Mouse (Mus musculus): ENCODE results near the gene Alox8. TPM values are rescaled to one million over a fixed set of nuclear protein-coding genes. Genes with fewer than 3 reads are reported as not detected.

Gene Alox8
- total and polyA plus RNA-seq, 3 experiments = 0.10 to 0.30 TPM; not detected in 1

DNA sequence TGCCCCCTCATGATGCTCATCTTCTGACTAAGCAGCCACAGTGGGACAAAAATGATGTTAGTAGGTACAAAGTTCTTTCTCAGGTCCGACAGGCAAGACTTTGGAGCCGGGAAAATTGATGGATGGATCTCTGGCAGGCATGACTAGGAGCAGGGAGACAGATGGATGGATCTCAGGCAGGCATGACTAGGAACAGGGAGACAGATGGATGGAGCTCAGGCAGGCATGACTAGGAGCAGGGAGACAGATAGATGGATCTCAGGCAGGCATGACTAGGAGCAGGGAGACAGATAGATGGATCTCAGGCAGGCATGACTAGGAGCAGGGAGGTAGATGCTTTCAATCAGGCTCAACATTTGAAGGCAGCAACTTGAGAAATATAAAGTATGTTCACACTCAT, 13.8 kb upstream of the Alox8 start:
- Histone ChIP-seq H3K79me2 (replicated peaks; ENCODE audit: control insufficient read depth, extremely low read depth, insufficient read depth, poor library complexity, severe bottlenecking) (no peaks in the 10 kb centered on the region), H3K4me3 (replicated peaks in 1 of 3; ENCODE audit: low read depth in 2 of 3, low read length in 2 of 3, poor library complexity in 1 of 3) (no peak overlapping the region), H3K27me3 (replicated peaks) (peaks cover 89% of the 10 kb centered on the region), H3K9ac (ENCODE audit: insufficient read depth, low read depth) (no peak overlapping the region), H3K4me2 (ENCODE audit: insufficient read depth, low read depth, poor library complexity, severe bottlenecking) (no peak overlapping the region), H3K36me3 (replicated peaks in 1 of 2; ENCODE audit: control insufficient read depth in 1 of 2, insufficient read depth in 1 of 2, low read length in 1 of 2) (no peaks in the 10 kb centered on the region), H3K9me3 (replicated peaks; ENCODE audit: low read length) (no peaks in the 10 kb centered on the region), H3K4me1 (ENCODE audit: control insufficient read depth in 1 of 2, insufficient read depth in 2 of 2) (no peaks in the 10 kb centered on the region), H3K27ac (ENCODE audit: insufficient read depth, low read depth) (no peak overlapping the region)
- in situ Hi-C loops (cut with MboI; ENCODE audit: low pct_ligation_motif_present, low pct_unique_long_range_greater_than_20kb, low sequenced_read_pairs) = no loop called here
- DNase-seq (ENCODE audit: extremely low read depth) = no peak
- dilution Hi-C loops (cut with MboI; ENCODE audit: extremely low pct_ligation_motif_present, extremely low pct_unique_long_range_greater_than_20kb, low sequenced_read_pairs) = no loop called here
- TF ChIP-seq TCF12 (IDR thresholded peaks at IDR 0.05; ENCODE audit: low read depth, low read length) (no peak), MAZ (IDR thresholded peaks at IDR 0.05; ENCODE audit: low read depth, low read length) (no peak), ZMIZ1 (IDR thresholded peaks at IDR 0.05; ENCODE audit: low read depth, low read length) (no peak), UBTF (IDR thresholded peaks at IDR 0.05; ENCODE audit: low read depth, low read length) (no peak), BHLHE40 (IDR thresholded peaks at IDR 0.05; ENCODE audit: low read depth, low read length) (no peak), E2F4 (IDR thresholded peaks at IDR 0.05; ENCODE audit: insufficient replicate concordance, low read depth, low read length) (no peak), IRF4 (IDR thresholded peaks at IDR 0.05; ENCODE audit: low read depth, low read length) (no peak), ZKSCAN1 (IDR thresholded peaks at IDR 0.05; ENCODE audit: borderline replicate concordance, low read depth, low read length) (no peak), USF1 (IDR thresholded peaks at IDR 0.05; ENCODE audit: low read depth, low read length) (no peak), POLR2AphosphoS2 (IDR thresholded peaks at IDR 0.05; ENCODE audit: low read depth, low read length) (no peak), MAX (IDR thresholded peaks at IDR 0.05; ENCODE audit: low read length) (no peak), POLR2A (IDR thresholded peaks at IDR 0.05; ENCODE audit: low read depth, low read length) (no peak), MAFK (IDR thresholded peaks at IDR 0.05; ENCODE audit: insufficient replicate concordance, low read length) (no peak), SIN3A (IDR thresholded peaks at IDR 0.05; ENCODE audit: low read length) (no peak), TBP (conservative IDR thresholded peaks at IDR 0.05; ENCODE audit: low read depth, low read length) (no peak), MXI1 (IDR thresholded peaks at IDR 0.05; ENCODE audit: low read depth, low read length) (no peak), HCFC1 (IDR thresholded peaks at IDR 0.05; ENCODE audit: low read depth, low read length) (no peak), MYC (IDR thresholded peaks at IDR 0.05; ENCODE audit: low read depth, low read length) (no peak), NRF1 (IDR thresholded peaks at IDR 0.05; ENCODE audit: low read depth, low read length) (no peak)

DNA sequence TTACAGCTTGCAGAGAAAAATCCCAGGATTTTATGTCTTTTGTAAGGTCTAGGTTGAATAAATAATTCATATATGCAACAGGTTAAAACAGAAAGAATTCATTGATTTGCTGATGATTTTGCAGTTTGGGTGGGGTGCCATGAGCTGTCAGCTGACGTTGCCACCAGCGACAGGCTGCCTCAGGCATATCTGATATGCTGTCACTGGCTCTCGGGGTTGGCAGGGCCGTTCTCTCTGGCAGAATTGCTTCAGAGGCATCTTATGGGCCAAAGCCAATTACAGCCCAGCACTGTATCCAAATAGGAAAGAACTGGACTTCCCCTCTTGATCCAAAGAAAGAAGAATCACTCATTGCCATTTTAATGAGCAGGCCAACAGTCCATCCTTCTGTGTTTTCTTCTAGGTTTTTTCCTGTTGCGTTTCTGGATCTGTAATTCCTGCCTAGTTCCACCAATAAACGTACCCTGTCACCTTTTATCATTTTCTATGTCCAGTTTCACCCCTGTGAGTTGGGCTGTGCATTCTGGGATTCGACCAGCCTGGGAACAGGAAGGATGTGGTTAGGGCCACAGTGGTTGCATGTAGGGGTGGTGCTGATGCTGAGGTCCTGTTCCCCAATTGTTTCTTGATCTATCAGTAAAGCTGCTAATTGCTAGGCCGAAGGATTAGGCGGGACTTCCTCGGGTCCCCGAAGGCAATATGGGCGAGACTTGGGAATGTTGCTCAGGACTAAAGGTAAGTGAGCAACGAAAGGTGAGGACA, 5.0 kb upstream of the Alox8 start:
- dilution Hi-C loops (cut with MboI; ENCODE audit: extremely low pct_ligation_motif_present, extremely low pct_unique_long_range_greater_than_20kb, low sequenced_read_pairs) = no loop called here
- in situ Hi-C loops (cut with MboI; ENCODE audit: low pct_ligation_motif_present, low pct_unique_long_range_greater_than_20kb, low sequenced_read_pairs) = no loop called here
- H3K4me3 ChIP-seq (replicated peaks in 1 of 3; ENCODE audit: low read depth in 2 of 3, low read length in 2 of 3, poor library complexity in 1 of 3) = no peak overlapping the region
- H3K9me3 ChIP-seq (replicated peaks; ENCODE audit: low read length) = no peaks in the 10 kb centered on the region
- no peaks in the 10 kb centered on the region for H3K36me3 ChIP-seq (replicated peaks in 1 of 2; ENCODE audit: control insufficient read depth in 1 of 2, insufficient read depth in 1 of 2, low read length in 1 of 2)
- H3K79me2 ChIP-seq (replicated peaks; ENCODE audit: control insufficient read depth, extremely low read depth, insufficient read depth, poor library complexity, severe bottlenecking) = no peaks in the 10 kb centered on the region
- H3K4me1 ChIP-seq (ENCODE audit: control insufficient read depth in 1 of 2, insufficient read depth in 2 of 2) = peaks cover 1 to 2% of the 10 kb centered on the region in 2 experiments; a peak in 3 of 4 replicates
- H3K4me2 ChIP-seq (ENCODE audit: insufficient read depth, low read depth, poor library complexity, severe bottlenecking) = no peak overlapping the region
- DNase-seq (ENCODE audit: extremely low read depth) = no peak
- no peak overlapping the region for H3K27ac ChIP-seq (ENCODE audit: insufficient read depth, low read depth)
- no peak for TF ChIP-seq JUN (IDR thresholded peaks at IDR 0.05; ENCODE audit: insufficient read depth, low read depth, low read length)
- no peak for TF ChIP-seq ELF1 (IDR thresholded peaks at IDR 0.05; ENCODE audit: low read depth, low read length)
- no peak for TF ChIP-seq GABPA (IDR thresholded peaks at IDR 0.05; ENCODE audit: insufficient replicate concordance, low read depth, low read length)
- no peak for TF ChIP-seq IRF4 (IDR thresholded peaks at IDR 0.05; ENCODE audit: low read depth, low read length)
- TF ChIP-seq POLR2A (IDR thresholded peaks at IDR 0.05; ENCODE audit: low read depth, low read length) = no peak
- no peak for TF ChIP-seq TBP (conservative IDR thresholded peaks at IDR 0.05; ENCODE audit: low read depth, low read length)
- no peak for TF ChIP-seq BHLHE40 (IDR thresholded peaks at IDR 0.05; ENCODE audit: low read depth, low read length)
- no peak for TF ChIP-seq MAFK (IDR thresholded peaks at IDR 0.05; ENCODE audit: insufficient replicate concordance, low read length)
- TF ChIP-seq UBTF (IDR thresholded peaks at IDR 0.05; ENCODE audit: low read depth, low read length) = no peak
- no peak for TF ChIP-seq POLR2AphosphoS2 (IDR thresholded peaks at IDR 0.05; ENCODE audit: low read depth, low read length)
- no peak for TF ChIP-seq PAX5 (IDR thresholded peaks at IDR 0.05; ENCODE audit: low read length)
- TF ChIP-seq RAD21 (IDR thresholded peaks at IDR 0.05; ENCODE audit: low read depth, low read length) = no peak
- TF ChIP-seq TCF12 (IDR thresholded peaks at IDR 0.05; ENCODE audit: low read depth, low read length) = no peak
- no peak for TF ChIP-seq SIN3A (IDR thresholded peaks at IDR 0.05; ENCODE audit: low read length)
- H3K9ac ChIP-seq (ENCODE audit: insufficient read depth, low read depth) = no peak overlapping the region
- H3K27me3 ChIP-seq (replicated peaks) = peaks cover 91% of the 10 kb centered on the region

All from CH12.LX (cell line).